Mouse (Mus musculus): ENCODE results near the gene Scaf8. TPM values are rescaled to one million over a fixed set of nuclear protein-coding genes. Genes with fewer than 3 reads are reported as not detected.
"Not testable (repeated sequence)": the region's sequence is repeated elsewhere in the genome, so short reads cannot be mapped to it uniquely, and the experiment has no call there.

Scaf8 gene
- total RNA-seq, 2 experiments from 2014 or later, result 58.8 to 63.6 TPM

DNA sequence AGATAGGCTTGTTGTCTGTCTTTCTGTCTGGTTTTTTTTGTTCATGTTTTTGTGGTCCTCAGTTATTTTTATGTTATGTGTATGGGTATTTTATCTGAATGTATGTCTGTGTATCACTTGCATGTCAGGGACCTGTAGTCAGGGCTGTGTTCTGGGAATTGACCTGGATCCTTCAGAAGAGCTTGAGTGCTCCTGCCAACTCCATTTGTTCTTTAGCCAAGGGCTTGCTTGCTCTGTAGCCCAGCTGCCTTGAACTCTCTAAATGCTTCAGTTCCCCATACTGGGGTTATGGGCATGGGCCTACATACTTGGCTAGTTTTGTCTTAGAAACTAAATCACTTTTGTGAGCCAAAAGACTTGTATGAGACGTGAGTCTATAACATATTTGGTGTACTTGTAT, 13.9 kb downstream of the Scaf8 start:
- intact Hi-C loops (cut with DNase I), result no loop called here
- no peak for TF ChIP-seq CTCF (IDR thresholded peaks at IDR 0.05)
- no peak overlapping the region for H3K27ac ChIP-seq
- no peak for DNase-seq (ENCODE audit: extremely low spot score in 1 of 2, low spot score in 2 of 2)
- no peak overlapping the region for H3K4me3 ChIP-seq

- DNase-seq (ENCODE audit: extremely low spot score in 1 of 2, low spot score in 2 of 2), result no peak
- H3K4me3 ChIP-seq, result no peak overlapping the region
- intact Hi-C loops (cut with DNase I), result no loop called here
- no peak for TF ChIP-seq CTCF (IDR thresholded peaks at IDR 0.05)
- no peak overlapping the region for H3K27ac ChIP-seq
Measured at GRCm38 (mm10) chr17:3129791-3130190, 15.0 kb downstream of the Scaf8 start.

DNA sequence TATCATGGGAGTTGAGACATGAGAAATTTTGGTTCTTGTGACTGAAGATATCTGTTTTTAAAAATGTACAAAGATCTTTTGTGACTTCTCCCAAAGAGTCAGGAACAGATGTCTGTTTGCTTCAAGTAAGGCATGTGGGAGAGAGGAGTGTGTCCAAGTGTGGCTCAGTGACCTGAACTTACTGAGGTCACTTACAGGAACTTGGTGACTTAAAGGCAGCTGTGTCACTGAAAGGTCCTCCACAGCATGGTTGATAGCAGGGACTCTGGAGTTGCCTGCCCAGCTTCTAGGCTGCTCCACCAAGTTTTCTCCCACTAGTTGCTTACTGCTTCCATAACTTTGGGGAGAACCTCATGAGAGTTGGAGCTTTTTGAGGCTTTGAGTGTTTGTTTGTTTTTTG, 20.6 kb downstream of the Scaf8 start:
- no peak for TF ChIP-seq CTCF (IDR thresholded peaks at IDR 0.05)
- DNase-seq (ENCODE audit: extremely low spot score in 1 of 2, low spot score in 2 of 2), result no peak
- Histone ChIP-seq H3K27ac (no peak overlapping the region), H3K4me3 (no peak overlapping the region)
- intact Hi-C loops (cut with DNase I), result no loop called here

- no peak for DNase-seq (ENCODE audit: extremely low spot score in 1 of 2, low spot score in 2 of 2)
- Histone ChIP-seq H3K4me3 (no peak overlapping the region), H3K27ac (no peak overlapping the region)
- TF ChIP-seq CTCF (IDR thresholded peaks at IDR 0.05), result no peak
- intact Hi-C loops (cut with DNase I), result no loop called here
Measured at GRCm38 (mm10) chr17:3136127-3136526, 21.4 kb downstream of the Scaf8 start.

GRCm38 (mm10) chr17:3138387-3138786, 23.6 kb downstream of the Scaf8 start:
- no peak for TF ChIP-seq CTCF (IDR thresholded peaks at IDR 0.05)
- no peak for DNase-seq (ENCODE audit: extremely low spot score in 1 of 2, low spot score in 2 of 2)
- intact Hi-C loops (cut with DNase I), result no loop called here
- Histone ChIP-seq H3K4me3 (no peak overlapping the region), H3K27ac (no peak overlapping the region)

GRCm38 (mm10) chr17:3140100-3140499, 25.3 kb downstream of the Scaf8 start:
- Histone ChIP-seq H3K4me3 (no peak overlapping the region), H3K27ac (no peak overlapping the region)
- intact Hi-C loops (cut with DNase I), result no loop called here
- no peak for DNase-seq (ENCODE audit: extremely low spot score in 1 of 2, low spot score in 2 of 2)
- no peak for TF ChIP-seq CTCF (IDR thresholded peaks at IDR 0.05)

- no peak for DNase-seq (ENCODE audit: extremely low spot score in 1 of 2, low spot score in 2 of 2)
- no peak for TF ChIP-seq CTCF (IDR thresholded peaks at IDR 0.05)
- Histone ChIP-seq H3K4me3 (no peak overlapping the region), H3K27ac (no peak overlapping the region)
- intact Hi-C loops (cut with DNase I), result no loop called here
Measured at GRCm38 (mm10) chr17:3148853-3149252, 34.1 kb downstream of the Scaf8 start.

DNA sequence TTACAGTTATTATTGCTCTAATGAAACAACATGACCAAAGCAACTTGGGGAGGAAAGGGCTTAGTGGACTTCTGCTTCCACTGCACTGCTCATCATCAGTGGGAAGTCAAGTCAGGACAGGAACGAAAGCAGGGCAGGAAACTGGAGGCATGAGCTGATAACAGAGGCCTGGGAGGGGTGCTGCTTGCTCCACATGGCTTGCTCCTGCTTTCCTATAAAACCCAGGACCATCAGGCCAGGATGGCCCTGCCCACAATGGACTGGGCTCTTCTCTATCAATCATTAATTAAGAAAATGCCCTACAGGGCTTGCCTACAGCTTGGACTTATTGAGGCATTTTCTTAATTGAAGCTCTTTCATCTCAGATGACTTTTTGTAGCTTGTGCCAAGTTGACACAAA, 34.8 kb downstream of the Scaf8 start:
- TF ChIP-seq CTCF (IDR thresholded peaks at IDR 0.05), result no peak

DNA sequence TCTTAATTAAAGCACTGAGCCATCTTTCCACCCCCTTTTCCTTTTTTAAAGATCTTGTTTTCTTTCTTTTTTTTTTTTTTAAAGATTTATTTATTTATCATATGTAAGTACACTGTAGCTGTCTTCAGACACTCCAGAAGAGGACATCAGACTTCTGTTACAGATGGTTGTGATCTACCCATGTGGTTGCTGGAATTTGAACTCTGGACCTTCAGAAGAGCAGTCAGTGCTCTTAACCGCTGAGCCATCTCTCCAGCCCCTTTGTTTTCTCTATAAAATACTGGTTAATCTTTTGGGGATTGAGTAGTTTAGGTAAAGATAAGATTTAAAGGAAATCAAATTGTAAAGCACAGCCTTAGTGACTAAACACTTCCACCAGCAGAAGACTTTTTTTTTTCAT, 35.9 kb downstream of the Scaf8 start:
- intact Hi-C loops (cut with DNase I), result loop anchor here (5.0 kb wide), 1 partner anchor 47 kb away; no protein-coding TSS in a partner anchor
- not testable (repeated sequence) for DNase-seq (ENCODE audit: extremely low spot score in 1 of 2, low spot score in 2 of 2); H3K4me3 ChIP-seq; H3K27ac ChIP-seq

More for the DNA sequence above, 34.8 kb downstream of the Scaf8 start:
- no peak overlapping the region for H3K4me3 ChIP-seq
- intact Hi-C loops (cut with DNase I), result no loop called here
- DNase-seq (ENCODE audit: extremely low spot score in 1 of 2, low spot score in 2 of 2), result no peak
- H3K27ac ChIP-seq, result no peak overlapping the region

GRCm38 (mm10) chr17:3151181-3151580, 36.4 kb downstream of the Scaf8 start:
- TF ChIP-seq CTCF (IDR thresholded peaks at IDR 0.05), result no peak
- DNase-seq (ENCODE audit: extremely low spot score in 1 of 2, low spot score in 2 of 2), result no peak
- Histone ChIP-seq H3K4me3 (no peak overlapping the region), H3K27ac (no peak overlapping the region)
- intact Hi-C loops (cut with DNase I), result loop anchor here (5.0 kb wide), 1 partner anchor 46 kb away; no protein-coding TSS in a partner anchor

DNA sequence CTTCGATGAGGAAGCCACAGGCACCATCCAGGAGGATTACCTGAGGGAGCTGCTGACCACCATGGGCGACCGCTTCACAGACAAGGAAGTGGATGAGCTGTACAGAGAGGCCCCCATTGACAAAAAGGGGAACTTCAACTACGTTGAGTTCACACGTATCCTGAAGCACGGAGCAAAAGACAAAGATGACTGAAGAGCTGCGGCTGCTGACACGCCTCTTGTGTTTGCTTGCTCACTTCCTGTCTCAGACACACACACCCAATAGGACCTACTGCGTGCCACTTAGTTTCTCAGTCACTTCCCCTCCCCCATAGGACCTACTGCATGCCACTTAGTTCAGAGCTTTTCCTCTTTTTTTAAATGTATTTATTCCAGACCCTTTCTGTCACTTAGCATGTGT, 41.4 kb downstream of the Scaf8 start:
- H3K27ac ChIP-seq; H3K4me3 ChIP-seq; DNase-seq (ENCODE audit: extremely low spot score in 1 of 2, low spot score in 2 of 2); intact Hi-C loops (cut with DNase I): not testable (repeated sequence)

GRCm38 (mm10) chr17:3157016-3157415, 42.2 kb downstream of the Scaf8 start:
- no peak overlapping the region for H3K4me3 ChIP-seq
- no peak for TF ChIP-seq CTCF (IDR thresholded peaks at IDR 0.05)
- H3K27ac ChIP-seq, result no peak overlapping the region
- intact Hi-C loops (cut with DNase I), result no loop called here
- no peak for DNase-seq (ENCODE audit: extremely low spot score in 1 of 2, low spot score in 2 of 2)

DNA sequence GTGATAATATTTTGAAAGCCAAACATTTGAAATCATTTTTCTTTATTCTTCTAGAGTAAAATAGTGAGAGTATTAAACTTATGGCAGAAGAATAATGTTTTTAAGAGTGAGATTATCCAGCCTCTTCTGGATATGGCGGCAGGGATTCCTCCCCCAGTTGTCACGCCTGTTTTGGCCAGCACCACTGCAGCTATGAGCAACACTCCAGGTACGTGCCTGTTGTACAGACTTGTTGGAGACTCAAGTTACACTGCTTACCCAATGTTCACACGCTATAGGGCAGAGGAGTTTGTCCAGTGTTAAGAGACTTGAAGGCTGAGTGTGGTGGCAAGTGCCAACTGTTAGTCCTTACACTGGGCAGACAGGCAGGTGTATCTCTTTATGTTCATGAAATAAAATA, 48.1 kb downstream of the Scaf8 start:
- DNase-seq (ENCODE audit: extremely low spot score in 1 of 2, low spot score in 2 of 2), result no peak
- H3K4me3 ChIP-seq, result no peak overlapping the region
- intact Hi-C loops (cut with DNase I), result no loop called here
- H3K27ac ChIP-seq, result no peak overlapping the region
- TF ChIP-seq CTCF (IDR thresholded peaks at IDR 0.05), result no peak

DNA sequence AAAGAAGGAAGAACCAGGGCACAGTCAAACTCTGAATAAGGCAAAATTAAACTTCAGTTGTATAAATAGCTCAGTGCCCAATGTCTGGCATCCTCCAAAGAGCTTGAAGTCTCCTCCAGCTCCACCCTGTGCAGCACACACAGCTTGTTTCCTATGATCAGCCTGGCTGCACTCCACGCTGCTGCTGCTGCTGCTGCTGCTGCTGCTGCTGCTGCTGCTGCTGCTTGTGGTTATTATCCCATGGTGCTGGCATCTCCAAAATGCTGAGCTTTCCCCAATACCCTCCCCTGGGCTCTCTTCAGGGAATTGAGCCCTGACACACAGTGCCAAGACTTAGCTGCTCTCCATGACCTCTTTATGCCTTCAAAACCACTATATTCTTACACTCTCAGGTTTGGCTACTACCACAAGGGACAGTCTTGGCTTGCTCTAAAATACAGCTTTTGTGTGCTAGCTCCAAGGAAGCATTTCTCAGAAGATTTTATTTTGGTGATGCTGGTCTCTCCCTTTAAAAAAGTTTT, 65.7 kb downstream of the Scaf8 start:
- DNase-seq (ENCODE audit: extremely low spot score in 1 of 2, low spot score in 2 of 2); H3K27ac ChIP-seq; intact Hi-C loops (cut with DNase I); H3K4me3 ChIP-seq: not testable (repeated sequence)

GRCm38 (mm10) chr17:3195483-3195882, 80.7 kb downstream of the Scaf8 start:
- DNase-seq (ENCODE audit: extremely low spot score in 1 of 2, low spot score in 2 of 2); H3K4me3 ChIP-seq; H3K27ac ChIP-seq: not testable (repeated sequence)
- intact Hi-C loops (cut with DNase I), result loop anchor here (5.0 kb wide), 1 partner anchor 43 kb away; no protein-coding TSS in a partner anchor
